Mouse (Mus musculus) G1E (cell line): ENCODE data around the gene Ubtf.

Experiments
- CTCF ChIP-seq: IDR thresholded peaks from 2 replicates; pipeline ENCODE4 v1.5.1; 2012; ENCODE audit warnings: low read depth, low read length, inconsistent platforms, mixed read lengths
- TAL1 ChIP-seq: conservative IDR thresholded peaks from 2 replicates; pipeline ENCODE4 v1.6.1; 2012; ENCODE audit warnings: low read depth, low read length, inconsistent platforms, mixed read lengths

- TF ChIP-seq CTCF (no peak), TAL1 (no peak)
These were observed 41.8 kb downstream of the Ubtf start for GRCm38 (mm10) chr11:102277754-102278153.
